Mouse (Mus musculus) liver, embryonic 11.5 days (tissue): ENCODE results near the gene Lyst. TPM values are rescaled to one million over a fixed set of nuclear protein-coding genes. Genes with fewer than 3 reads are reported as not detected.

ENCODE experiments used
- ATAC-seq: fragments of 200-750 bp; cut with Nextera tagmentation; replicated peaks from 2 replicates; pipeline ENCODE4 v1.8.0; 2017; ENCODE audit warnings: moderate number of reproducible peaks, mild to moderate bottlenecking, moderate TSS enrichment, moderate library complexity; ENCODE audit not compliant: low FRiP score
- DNase-seq: peaks from one replicate; pipeline ENCODE4 v3.0.0-alpha.2; 2017; ENCODE audit warnings: low spot score
- H3K27ac ChIP-seq: fragments of 300-500 bp; sonication (generic); 2 replicates; pipeline ENCODE4 v1.5.1; 2014; ENCODE audit warnings: mild to moderate bottlenecking, low read depth, low read length, control low read depth
- H3K27me3 ChIP-seq: fragments of 300-500 bp; sonication (generic); replicated peaks from 2 replicates; pipeline ENCODE4 v1.6.1; 2014; ENCODE audit warnings: low read length, mixed read lengths; ENCODE audit not compliant: control insufficient read depth, insufficient read depth
- H3K36me3 ChIP-seq: fragments of 300-500 bp; sonication (generic); 2 replicates; pipeline ENCODE4 v1.6.1; 2014; ENCODE audit warnings: mild to moderate bottlenecking, low read length, moderate library complexity, mixed read lengths; ENCODE audit not compliant: control insufficient read depth, insufficient read depth
- H3K4me1 ChIP-seq: fragments of 300-500 bp; sonication (generic); replicated peaks from 2 replicates; pipeline ENCODE4 v1.6.1; 2014; ENCODE audit warnings: low read length, mixed read lengths; ENCODE audit not compliant: control insufficient read depth, insufficient read depth
- H3K4me2 ChIP-seq: fragments of 300-500 bp; sonication (generic); 2 replicates; pipeline ENCODE4 v1.6.1; 2014; ENCODE audit warnings: mild to moderate bottlenecking, control low read depth, moderate library complexity
- H3K4me3 ChIP-seq: fragments of 300-500 bp; sonication (generic); 2 replicates; pipeline ENCODE4 v1.5.1; 2014; ENCODE audit warnings: low read depth, low read length, control low read depth
- H3K9ac ChIP-seq: fragments of 300-500 bp; sonication (generic); 2 replicates; pipeline ENCODE4 v1.6.1; 2014; ENCODE audit warnings: low read depth, low read length, control low read depth
- H3K9me3 ChIP-seq: fragments of 300-500 bp; sonication (generic); 2 replicates; pipeline ENCODE4 v1.6.1; 2016; ENCODE audit warnings: low read length, inconsistent platforms, mixed read lengths; ENCODE audit not compliant: control insufficient read depth
- WGBS: fragments of 180-500 bp; shearing (Covaris S2); extraction: QIAGEN DNeasy Blood & Tissue Kit; methylation state at CpG from one replicate; pipeline ENCODE4 v1.1.7; 2014; 5-methylcytosine and 5-hydroxymethylcytosine counted together
- polyA plus RNA-seq: library from polyadenylated mRNA; unstranded; fragments of >200 nt; fragmentation: Nextera tagmentation; extraction: Ambion mirVana; gene quantifications from 2 replicates; pipeline ENCODE4 v1.2.1, GENCODE M21; 2014

Lyst gene
- polyA plus RNA-seq, 1 experiment from 2014 or later = 1.8 TPM

GRCm38 (mm10) chr13:13583473-13583872 is 6.7 kb upstream of the Lyst start:
- DNase-seq (no peak), ATAC-seq (no peak)
- H3K9me3 ChIP-seq = no peaks in the 10 kb centered on the region
- H3K4me3 ChIP-seq = no peak overlapping the region
- no peaks in the 10 kb centered on the region for H3K36me3 ChIP-seq
- 57% methylated on average over 2 of the region's 2 CpGs for WGBS
- H3K9ac ChIP-seq = no peak overlapping the region
- H3K4me1 ChIP-seq = no peaks in the 10 kb centered on the region
- H3K27ac ChIP-seq = no peak overlapping the region
- no peaks in the 10 kb centered on the region for H3K27me3 ChIP-seq
- no peak overlapping the region for H3K4me2 ChIP-seq

- ATAC-seq (no peak), DNase-seq (no peak)
- no peaks in the 10 kb centered on the region for H3K9me3 ChIP-seq
- no peak overlapping the region for H3K9ac ChIP-seq
- no peak overlapping the region for H3K27ac ChIP-seq
- no peak overlapping the region for H3K4me2 ChIP-seq
- H3K27me3 ChIP-seq = no peaks in the 10 kb centered on the region
- H3K4me3 ChIP-seq = no peak overlapping the region
- peaks cover 13% of the 10 kb centered on the region; the same call in 1 of the 2 replicates for H3K4me1 ChIP-seq
- no peaks in the 10 kb centered on the region for H3K36me3 ChIP-seq
- WGBS = 42% methylated on average over 1 of the region's 1 CpGs
Observed at GRCm38 (mm10) chr13:13587653-13588184, 2.5 kb upstream of the Lyst start.

GRCm38 (mm10) chr13:13588518-13588917 is 1.7 kb upstream of the Lyst start:
- Histone ChIP-seq H3K36me3 (no peaks in the 10 kb centered on the region), H3K27ac (no peak overlapping the region), H3K9ac (no peak overlapping the region), H3K4me3 (no peak overlapping the region), H3K4me2 (no peak overlapping the region), H3K9me3 (no peaks in the 10 kb centered on the region), H3K4me1 (peaks cover 13% of the 10 kb centered on the region; the same call in 1 of the 2 replicates), H3K27me3 (no peaks in the 10 kb centered on the region)
- DNase-seq = no peak
- no peak for ATAC-seq
- 25% methylated on average over 1 of the region's 1 CpGs for WGBS

- H3K36me3 ChIP-seq = no peaks in the 10 kb centered on the region
- WGBS = 74% methylated on average over 2 of the region's 2 CpGs
- H3K27ac ChIP-seq = no peak overlapping the region
- ATAC-seq (no peak), DNase-seq (no peak)
- H3K27me3 ChIP-seq = no peaks in the 10 kb centered on the region
- H3K4me3 ChIP-seq = no peak overlapping the region
- H3K4me1 ChIP-seq = peaks cover 13% of the 10 kb centered on the region; the same call in 1 of the 2 replicates
- no peak overlapping the region for H3K4me2 ChIP-seq
- no peaks in the 10 kb centered on the region for H3K9me3 ChIP-seq
- H3K9ac ChIP-seq = no peak overlapping the region
Observed at GRCm38 (mm10) chr13:13589032-13589431, 1.2 kb upstream of the Lyst start.

GRCm38 (mm10) chr13:13591892-13592291 is 1.7 kb downstream of the Lyst start:
- Histone ChIP-seq H3K27ac (no peak overlapping the region), H3K4me3 (no peak overlapping the region), H3K9ac (no peak overlapping the region), H3K9me3 (no peaks in the 10 kb centered on the region), H3K36me3 (no peaks in the 10 kb centered on the region), H3K27me3 (no peaks in the 10 kb centered on the region), H3K4me1 (peaks cover 13% of the 10 kb centered on the region; the same call in 1 of the 2 replicates), H3K4me2 (peak overlapping the region; percentile 93; the same call in 1 of the 2 replicates)
- ATAC-seq (no peak), DNase-seq (no peak)
- WGBS = 58% methylated on average over 4 of the region's 4 CpGs

GRCm38 (mm10) chr13:13596424-13597044 is 6.3 kb downstream of the Lyst start:
- Histone ChIP-seq H3K9ac (no peak overlapping the region), H3K4me2 (no peak overlapping the region), H3K4me3 (no peak overlapping the region), H3K4me1 (no peaks in the 10 kb centered on the region; the same call in 1 of the 2 replicates), H3K27me3 (no peaks in the 10 kb centered on the region), H3K9me3 (no peaks in the 10 kb centered on the region), H3K36me3 (no peaks in the 10 kb centered on the region), H3K27ac (no peak overlapping the region)
- DNase-seq (no peak), ATAC-seq (no peak)
- WGBS = 87% methylated on average over 7 of the region's 7 CpGs

GRCm38 (mm10) chr13:13597896-13598295 is 7.7 kb downstream of the Lyst start:
- H3K27me3 ChIP-seq = no peaks in the 10 kb centered on the region
- no peak overlapping the region for H3K27ac ChIP-seq
- H3K9me3 ChIP-seq = no peaks in the 10 kb centered on the region
- no peak overlapping the region for H3K4me3 ChIP-seq
- H3K4me2 ChIP-seq = no peak overlapping the region
- no peak for DNase-seq
- H3K36me3 ChIP-seq = no peaks in the 10 kb centered on the region
- WGBS = 80% methylated on average over 2 of the region's 2 CpGs
- no peak for ATAC-seq
- H3K9ac ChIP-seq = no peak overlapping the region
- no peaks in the 10 kb centered on the region for H3K4me1 ChIP-seq

GRCm38 (mm10) chr13:13601407-13601806 is 11.2 kb downstream of the Lyst start:
- no peak for DNase-seq
- WGBS = 87% methylated on average over 2 of the region's 2 CpGs
- H3K36me3 ChIP-seq = no peaks in the 10 kb centered on the region

GRCm38 (mm10) chr13:13606149-13606548 is 16.0 kb downstream of the Lyst start:
- Histone ChIP-seq H3K4me2 (no peak overlapping the region), H3K4me3 (no peak overlapping the region), H3K27me3 (no peaks in the 10 kb centered on the region), H3K27ac (no peak overlapping the region), H3K9ac (no peak overlapping the region), H3K9me3 (no peaks in the 10 kb centered on the region), H3K36me3 (no peaks in the 10 kb centered on the region), H3K4me1 (no peaks in the 10 kb centered on the region)
- no peak for ATAC-seq
- no peak for DNase-seq

More at GRCm38 (mm10) chr13:13601407-13601806, 11.2 kb downstream of the Lyst start:
- Histone ChIP-seq H3K9ac (no peak overlapping the region), H3K4me1 (no peaks in the 10 kb centered on the region), H3K4me3 (no peak overlapping the region), H3K9me3 (no peaks in the 10 kb centered on the region), H3K27ac (no peak overlapping the region), H3K4me2 (no peak overlapping the region), H3K27me3 (no peaks in the 10 kb centered on the region)
- no peak for ATAC-seq
